Mouse (Mus musculus) gastrocnemius, postnatal 25 days (tissue): ENCODE results near the gene Gtf3c3. TPM values are rescaled to one million over a fixed set of nuclear protein-coding genes. Genes with fewer than 3 reads are reported as not detected.

Experiments used
- DNase-seq: peaks from one replicate; pipeline ENCODE4 v3.0.0; 2022
- long read RNA-seq, 2 experiments: library from polyadenylated mRNA; stranded (forward); transcript quantifications; one replicate each; pipeline ENCODE4 v2.0.0; 2021
- total RNA-seq, 2 experiments: library from RNA; stranded (reverse); gene quantifications; 1 replicate in 1 of 2; 2 replicates in 1 of 2; pipeline ENCODE4 v1.2.3; 2021

Gene Gtf3c3
- total RNA-seq: 10 to 100 TPM in 1 of 2 experiments, 1 to 10 TPM in 1; 8.8 to 10.2 TPM
- long read RNA-seq, experiment 1, partial matches to known transcripts: 2 of 2 reads
- long read RNA-seq, experiment 1, other reads (novel, unspliced or antisense): 0 of 2 reads
- long read RNA-seq, experiment 2, full-length matches to known transcripts: 5 of 5 reads
- long read RNA-seq, experiment 2, partial matches to known transcripts: 0 of 5 reads
- long read RNA-seq, experiment 2, other reads (novel, unspliced or antisense): 0 of 5 reads

- DNase-seq: peak; percentile 76
Observed at GRCm38 (mm10) chr1:54438340-54439079, at the start of gene Gtf3c3. TSS of gene Gtf3c3 (minus strand) at chr1:54438971.

GRCm38 (mm10) chr1:54484744-54485420, 46.1 kb upstream of the Gtf3c3 start:
- no peak for DNase-seq

DNA sequence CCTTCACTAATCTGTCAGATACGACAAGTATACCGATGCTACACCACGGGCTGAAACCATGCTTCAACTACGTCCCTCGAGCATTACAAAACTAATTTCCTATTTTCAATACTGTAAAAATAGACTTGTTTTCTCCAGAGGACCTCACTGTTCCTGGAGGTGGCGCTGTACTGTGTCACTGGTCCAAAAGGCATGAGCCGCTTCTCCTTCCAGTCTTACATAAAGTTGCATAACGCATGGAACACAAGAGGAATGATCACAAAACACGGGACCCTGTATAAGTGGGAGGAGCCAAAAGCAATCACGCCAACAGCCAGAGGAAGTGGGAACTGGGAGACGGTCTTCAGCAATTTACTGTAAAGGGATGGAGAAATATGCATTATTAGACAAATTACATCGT, 41.7 kb upstream of the Gtf3c3 start:
- DNase-seq: no peak

DNA sequence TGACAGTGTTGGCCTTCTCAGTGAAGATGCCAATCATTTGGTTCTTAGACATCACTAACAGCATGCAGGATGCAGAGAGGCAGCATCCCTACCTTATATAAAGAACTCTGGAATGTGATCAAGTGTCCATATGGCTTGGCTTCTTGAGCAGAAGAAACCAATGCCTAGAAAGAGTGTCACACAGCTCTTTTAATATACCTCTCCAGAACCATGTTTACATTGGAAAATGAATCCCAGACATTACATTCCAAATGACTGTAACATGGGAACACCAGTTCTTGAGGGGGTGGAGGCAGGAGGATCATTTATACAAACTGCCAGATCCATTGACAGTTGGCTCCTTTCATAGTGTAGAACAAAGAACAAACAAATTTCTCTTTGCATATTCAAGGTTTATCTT, 29.9 kb upstream of the Gtf3c3 start:
- no peak for DNase-seq

- no peak for DNase-seq
Observed at GRCm38 (mm10) chr1:54467366-54467765, 28.6 kb upstream of the Gtf3c3 start.

GRCm38 (mm10) chr1:54452116-54452515, 13.3 kb upstream of the Gtf3c3 start:
- no peak for DNase-seq

DNA sequence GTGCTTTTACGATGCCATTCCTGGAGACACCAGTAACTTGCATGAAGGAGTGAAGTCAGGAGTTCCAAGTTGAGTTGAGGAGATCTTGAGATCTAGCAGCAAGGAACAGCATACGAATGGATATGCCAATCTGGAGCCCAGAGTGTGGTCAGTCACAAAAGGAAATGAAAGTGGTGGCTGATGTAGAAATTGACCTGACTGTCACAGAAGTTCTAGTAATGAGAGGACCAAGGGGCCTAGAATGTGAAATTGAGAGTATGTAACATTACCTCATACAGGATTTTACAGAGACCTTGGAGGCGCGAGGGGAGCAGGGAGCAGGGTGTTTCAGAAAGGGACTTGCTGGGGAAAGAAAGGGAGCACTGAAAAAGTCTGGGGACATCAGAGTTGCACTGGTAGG, 10.1 kb upstream of the Gtf3c3 start:
- no peak for DNase-seq

DNA sequence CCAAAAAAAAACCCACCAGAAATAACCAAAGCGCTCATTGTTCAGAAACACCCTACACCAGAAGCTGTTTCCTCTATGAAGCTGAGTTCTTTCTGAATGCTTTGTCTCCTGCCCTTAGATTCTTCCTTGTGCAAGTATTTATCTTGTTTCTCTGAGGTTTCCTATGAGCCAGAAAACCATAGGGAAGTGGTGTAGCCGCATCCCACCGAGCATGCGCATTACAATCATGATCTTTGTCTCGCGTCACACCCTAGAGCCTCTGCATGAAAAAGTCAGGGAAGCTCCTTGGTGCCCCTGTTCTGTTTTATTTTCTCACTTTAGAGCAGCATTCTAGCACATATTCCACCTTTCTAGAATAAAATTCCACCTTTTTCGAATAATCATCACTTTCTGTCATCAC, 4.9 kb upstream of the Gtf3c3 start:
- no peak for DNase-seq

DNA sequence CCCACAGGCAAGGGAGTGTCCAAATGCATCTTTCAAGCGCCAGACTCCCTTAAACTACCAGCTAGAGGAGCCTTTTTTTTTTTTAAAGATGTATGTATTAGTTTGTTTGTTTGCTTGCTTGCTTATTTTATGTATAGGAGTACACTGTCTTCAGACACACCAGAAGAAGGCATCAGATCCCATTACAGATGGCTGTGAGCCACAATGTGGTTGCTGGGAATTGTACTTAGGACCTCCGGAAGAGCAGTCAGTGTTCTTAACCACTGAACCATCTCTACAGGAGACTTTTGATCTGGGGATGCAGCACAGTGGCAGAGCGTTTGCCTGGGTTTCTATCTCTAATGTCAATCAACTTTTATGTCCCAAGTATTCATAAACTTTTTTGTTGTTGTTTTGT, 307 bp upstream of the Gtf3c3 start:
- no peak for DNase-seq

GRCm38 (mm10) chr1:54422195-54422750, 16.5 kb downstream of the Gtf3c3 start:
- no peak for DNase-seq

DNA sequence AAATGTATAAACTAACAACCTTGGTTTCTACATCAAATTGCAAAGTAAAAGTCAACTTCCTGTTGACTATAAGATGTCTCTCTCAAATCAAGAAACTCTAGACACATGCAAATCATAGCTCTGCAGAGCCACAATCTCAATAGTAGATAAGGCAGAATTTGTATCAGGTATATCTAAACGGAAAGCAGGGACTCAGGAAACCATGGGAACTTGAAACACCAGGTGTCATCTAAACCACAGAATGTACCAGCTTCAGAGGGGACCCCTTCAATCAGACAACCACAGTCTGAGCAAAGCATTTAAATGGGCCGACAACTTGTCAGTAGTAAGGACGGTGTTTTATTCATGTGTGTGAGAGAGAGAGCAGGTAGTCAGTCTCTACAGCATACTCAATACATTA, 17.1 kb downstream of the Gtf3c3 start:
- DNase-seq: no peak

DNA sequence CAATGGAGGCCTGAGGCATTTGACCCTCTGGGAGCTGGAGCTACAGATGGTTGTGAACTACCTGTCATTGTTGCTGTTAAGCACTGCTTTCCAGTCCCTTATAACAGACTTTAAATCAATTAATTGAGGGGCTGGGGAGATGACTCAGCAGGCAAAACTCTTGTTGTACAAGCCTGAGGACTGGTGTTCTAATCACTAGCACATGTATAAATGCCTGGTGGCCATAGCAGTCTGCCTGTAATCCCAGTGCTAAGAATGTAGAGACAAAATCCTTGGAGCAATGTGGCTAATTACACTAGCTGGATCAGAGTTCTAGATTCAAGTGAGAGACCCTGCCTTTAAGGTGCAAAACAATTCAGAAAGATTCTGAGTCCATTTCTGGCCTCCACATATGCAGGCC, 36.0 kb downstream of the Gtf3c3 start:
- DNase-seq: no peak

- DNase-seq: no peak
Observed at GRCm38 (mm10) chr1:54384221-54384620, 54.5 kb downstream of the Gtf3c3 start.

- DNase-seq: no peak
Observed at GRCm38 (mm10) chr1:54380978-54381914, 57.5 kb downstream of the Gtf3c3 start.

GRCm38 (mm10) chr1:54377506-54378051, 61.2 kb downstream of the Gtf3c3 start:
- no peak for DNase-seq

DNA sequence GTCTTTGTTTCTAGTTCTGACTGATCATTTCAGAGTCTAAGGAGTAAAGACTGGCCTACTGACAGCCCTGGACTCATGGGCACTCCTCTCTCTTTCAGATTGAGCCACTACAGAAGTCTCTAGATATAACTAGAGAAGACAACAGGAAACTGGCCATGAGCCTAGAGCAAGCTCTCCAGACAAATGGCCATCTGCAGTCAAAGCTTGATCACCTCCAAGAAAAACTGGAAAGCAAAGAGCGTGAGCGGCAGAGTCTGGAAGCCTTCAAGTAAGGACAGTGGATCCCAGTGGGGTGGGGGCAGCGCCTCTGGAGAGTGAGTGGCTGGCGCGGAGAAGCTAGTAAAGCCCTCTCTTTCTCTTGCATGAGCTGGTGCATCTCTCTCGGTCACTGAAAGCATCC, 82.2 kb downstream of the Gtf3c3 start:
- peak; percentile 13 for DNase-seq

- no peak for DNase-seq
Observed at GRCm38 (mm10) chr1:54355485-54355884, 83.3 kb downstream of the Gtf3c3 start.

- no peak for DNase-seq
Observed at GRCm38 (mm10) chr1:54354786-54355185, 84.0 kb downstream of the Gtf3c3 start.
